Mouse (Mus musculus): ENCODE data around the gene Tnrc6c. TPM values are rescaled to one million over a fixed set of nuclear protein-coding genes. Genes with fewer than 3 reads are reported as not detected.

Gene Tnrc6c
- polyA plus RNA-seq (2012) = 18.4 and 23.4 TPM in 2 replicates

GRCm38 (mm10) chr11:117653491-117654351 lies at the start of gene Tnrc6c:
Gene Tnrc6c (plus strand): TSS chr11:117654289.

GRCm38 (mm10) chr11:117781993-117782704 lies 128.1 kb downstream of the Tnrc6c start, which contains the start of the genes Tmc8 and Tmc6:
Gene Tmc8 (plus strand): TSS chr11:117782076.
Gene Tmc6 (minus strand): TSS chr11:117782198.

GRCm38 (mm10) chr11:117797511-117798159 lies 143.5 kb downstream of the Tnrc6c start, which contains the start of gene 6030468B19Rik:
Gene 6030468B19Rik (plus strand): TSS chr11:117797660.

GRCm38 (mm10) chr11:117809407-117810311 lies 155.6 kb downstream of the Tnrc6c start, which contains the start of the genes Gm20708 and Syngr2:
Gene Gm20708 (plus strand): TSS chr11:117809668.
Gene Syngr2 (plus strand): TSS chr11:117809668.

Other genes with a start within 250 kb of the Tnrc6c start
- not detected in 2 replicates for gene Gm11733, start 169.9 kb upstream of the Tnrc6c start, polyA plus RNA-seq (2012)
- 23.3 and 26.8 TPM in 2 replicates for gene Tmc8, start 127.8 kb downstream of the Tnrc6c start, polyA plus RNA-seq (2012)
- gene Tmc6, start 127.9 kb downstream of the Tnrc6c start, polyA plus RNA-seq (2012) = 83.9 and 97.7 TPM in 2 replicates
- gene 6030468B19Rik, start 143.4 kb downstream of the Tnrc6c start, polyA plus RNA-seq (2012) = 2.3 and 3.0 TPM in 2 replicates
- gene Gm20708, start 155.4 kb downstream of the Tnrc6c start, polyA plus RNA-seq (2012) = 0.17 and 0.75 TPM in 2 replicates
- 193 and 244 TPM in 2 replicates for gene Syngr2, start 155.4 kb downstream of the Tnrc6c start, polyA plus RNA-seq (2012)
- 2.6 and 2.7 TPM in 2 replicates for gene Afmid, start 171.6 kb downstream of the Tnrc6c start, polyA plus RNA-seq (2012)
- 61.3 and 76.1 TPM in 2 replicates for gene Tk1, start 171.8 kb downstream of the Tnrc6c start, polyA plus RNA-seq (2012)
- 85.9 and 113 TPM in 2 replicates for gene Birc5, start 195.0 kb downstream of the Tnrc6c start, polyA plus RNA-seq (2012)
- gene Tmem235, start 206.5 kb downstream of the Tnrc6c start, polyA plus RNA-seq (2012) = not detected in 2 replicates
- gene Tha1, start 219.2 kb downstream of the Tnrc6c start, polyA plus RNA-seq (2012) = 7.1 and 9.7 TPM in 2 replicates